ENCODE assay signal across 25 mouse cellular contexts in the genomic region with DNA sequence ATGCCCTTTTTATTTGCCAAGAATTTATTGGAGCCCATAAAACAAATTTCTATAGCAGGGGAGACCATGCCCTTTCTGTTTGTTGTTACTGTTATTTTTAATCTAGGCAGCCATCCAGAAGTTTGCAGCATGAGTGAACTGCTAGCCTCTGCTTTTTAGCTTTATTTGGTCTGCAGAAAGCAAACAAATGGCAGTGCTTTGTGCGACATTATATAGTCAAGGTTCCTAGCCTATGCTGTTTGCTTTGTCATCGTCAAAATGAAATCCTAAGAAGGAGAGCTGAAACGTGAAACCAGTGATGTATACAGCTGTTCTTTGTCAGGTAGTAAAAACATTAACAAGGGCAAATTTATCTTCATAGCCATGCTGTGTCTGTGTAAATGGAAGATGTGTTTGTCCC.
DNase-seq lines count a peak whose midpoint lies in the region; ATAC-seq and TF ChIP-seq lines count a peak whose summit lies in the region.
"Had no signal": no experiment of that assay in that cellular context is flagged by ENCODE, and none has a peak within 500 bp of the region (broad histone marks: within the 10 kb centered on the region; RNA-seq: fewer than 3 reads in every experiment).

No protein-coding gene starts in this region.

- no peaks in the 10 kb centered on the region for H3K27me3 ChIP-seq in hindbrain, embryonic 12.5 days
- no peaks in the 10 kb centered on the region for H3K27me3 ChIP-seq in hindbrain, embryonic 14.5 days (ENCODE audit: control insufficient read depth, insufficient read depth, low read length)
- no peaks in the 10 kb centered on the region for H3K27me3 ChIP-seq in kidney, embryonic 14.5 days (ENCODE audit: control insufficient read depth, insufficient read depth, low read length)
- no peaks in the 10 kb centered on the region for H3K27me3 ChIP-seq in kidney, embryonic 16.5 days (ENCODE audit: insufficient read depth, low read length)
- no peaks in the 10 kb centered on the region for H3K27me3 ChIP-seq in lung, embryonic 14.5 days (ENCODE audit: insufficient read depth, low read length)
- H3K27me3 ChIP-seq: CH12.LX; embryonic facial prominence, embryonic 12.5 days; forebrain, embryonic 13.5 days had no signal

- no peak overlapping the region for H3K4me2 ChIP-seq in hindbrain, embryonic 12.5 days (replicated peaks)
- H3K4me2 ChIP-seq in hindbrain, embryonic 14.5 days (replicated peaks), result no peak overlapping the region
- no peak overlapping the region for H3K4me2 ChIP-seq in kidney, embryonic 14.5 days (replicated peaks; ENCODE audit: low read depth, low read length)
- H3K4me2 ChIP-seq in kidney, embryonic 16.5 days (replicated peaks; ENCODE audit: low read depth, low read length), result no peak overlapping the region
- no peak overlapping the region for H3K4me2 ChIP-seq in lung, embryonic 14.5 days
- H3K4me2 ChIP-seq: embryonic facial prominence, embryonic 12.5 days; forebrain, embryonic 13.5 days had no signal

- no peak overlapping the region for H3K4me3 ChIP-seq in hindbrain, embryonic 12.5 days
- no peak overlapping the region for H3K4me3 ChIP-seq in hindbrain, embryonic 14.5 days (replicated peaks; ENCODE audit: low read length)
- H3K4me3 ChIP-seq in kidney, embryonic 14.5 days (ENCODE audit: low read length), result no peak overlapping the region
- no peak overlapping the region for H3K4me3 ChIP-seq in kidney, embryonic 16.5 days (ENCODE audit: low read length)
- no peak overlapping the region for H3K4me3 ChIP-seq in lung, embryonic 14.5 days (ENCODE audit: low read depth, low read length)
- H3K4me3 ChIP-seq: embryonic facial prominence, embryonic 10.5 days; embryonic facial prominence, embryonic 12.5 days; forebrain, embryonic 13.5 days had no signal

- peak overlapping the region; percentile 12; the same call in 1 of the 2 replicates for H3K27ac ChIP-seq in hindbrain, embryonic 12.5 days
- no peak overlapping the region for H3K27ac ChIP-seq in hindbrain, embryonic 14.5 days
- H3K27ac ChIP-seq in kidney, embryonic 14.5 days (ENCODE audit: low read depth, low read length), result no peak overlapping the region
- no peak overlapping the region for H3K27ac ChIP-seq in kidney, embryonic 16.5 days (ENCODE audit: low read length)
- H3K27ac ChIP-seq in lung, embryonic 14.5 days (ENCODE audit: low read depth), result no peak overlapping the region
- H3K27ac ChIP-seq: embryonic facial prominence, embryonic 10.5 days; embryonic facial prominence, embryonic 12.5 days; forebrain, embryonic 13.5 days had no signal

- no peak overlapping the region for H3K9ac ChIP-seq in hindbrain, embryonic 12.5 days
- no peak overlapping the region for H3K9ac ChIP-seq in hindbrain, embryonic 14.5 days
- H3K9ac ChIP-seq in kidney, embryonic 14.5 days (ENCODE audit: low read depth, low read length), result no peak overlapping the region
- H3K9ac ChIP-seq in kidney, embryonic 16.5 days (replicated peaks; ENCODE audit: low read length), result no peak overlapping the region
- H3K9ac ChIP-seq in lung, embryonic 14.5 days, result no peak overlapping the region
- H3K9ac ChIP-seq: embryonic facial prominence, embryonic 12.5 days; forebrain, embryonic 13.5 days had no signal

- DNase-seq in hindbrain, embryonic 14.5 days (ENCODE audit: low spot score), result no peak
- DNase-seq in kidney, postnatal 4 days, result no peak
- no peak for DNase-seq in kidney, postnatal 25 days
- DNase-seq in lung, embryonic 14.5 days, result peak; percentile 66
- DNase-seq in lung, adult 18-20 months, result no peak
- DNase-seq: adrenal gland, adult 8-10 months; adrenal gland, postnatal 14 days; adrenal gland, postnatal 36 days; B cell, adult 2 months; cerebellum, adult 11-12 months; cerebellum, adult 2 months; cerebellum, adult 9-10 months; cerebellum, postnatal 10 days; cerebellum, postnatal 25 days had no signal

- no peaks in the 10 kb centered on the region for H3K9me3 ChIP-seq in hindbrain, embryonic 12.5 days (replicated peaks)
- H3K9me3 ChIP-seq in hindbrain, embryonic 14.5 days (ENCODE audit: control insufficient read depth, low read length), result no peaks in the 10 kb centered on the region
- H3K9me3 ChIP-seq in kidney, embryonic 14.5 days (ENCODE audit: control insufficient read depth, low read length), result peaks cover 3% of the 10 kb centered on the region
- H3K9me3 ChIP-seq in kidney, embryonic 16.5 days (ENCODE audit: low read length), result peaks cover 6% of the 10 kb centered on the region; the same call in 1 of the 2 replicates
- no peaks in the 10 kb centered on the region for H3K9me3 ChIP-seq in lung, embryonic 14.5 days (ENCODE audit: low read depth, low read length)
- H3K9me3 ChIP-seq: embryonic facial prominence, embryonic 10.5 days; embryonic facial prominence, embryonic 12.5 days had no signal

- TF ChIP-seq CTCF in lung, embryonic 14.5 days (IDR thresholded peaks at IDR 0.05; ENCODE audit: low read depth), result no peak

- 56% methylated on average over 3 of the region's 3 CpGs for WGBS in hindbrain, embryonic 12.5 days
- 60% methylated on average over 3 of the region's 3 CpGs for WGBS in hindbrain, embryonic 14.5 days
- 17% methylated on average over 3 of the region's 3 CpGs for WGBS in kidney, embryonic 14.5 days
- 15% methylated on average over 3 of the region's 3 CpGs for WGBS in kidney, embryonic 16.5 days
- WGBS in lung, embryonic 14.5 days, result 6% methylated on average over 3 of the region's 3 CpGs

- ATAC-seq in hindbrain, embryonic 12.5 days (ENCODE audit: low FRiP score), result no peak
- ATAC-seq in hindbrain, embryonic 14.5 days (ENCODE audit: low FRiP score), result no peak
- peak; percentile 83; the same call in 1 of the 2 replicates for ATAC-seq in kidney, embryonic 14.5 days (ENCODE audit: low FRiP score, low TSS enrichment)
- ATAC-seq in kidney, embryonic 16.5 days (ENCODE audit: low FRiP score, low TSS enrichment), result peak; percentile 83
- ATAC-seq in lung, embryonic 14.5 days (ENCODE audit: insufficient read depth), result peak; percentile 50; the same call in 1 of the 2 replicates
- ATAC-seq: activated CD4-positive, CD25-positive, alpha-beta regulatory T cell, adult 4 months; CD4-positive, CD25-positive, alpha-beta regulatory T cell, adult 4 months; forebrain, embryonic 13.5 days; Patski had no signal

- no peaks in the 10 kb centered on the region for H3K36me3 ChIP-seq in hindbrain, embryonic 12.5 days
- no peaks in the 10 kb centered on the region for H3K36me3 ChIP-seq in hindbrain, embryonic 14.5 days (replicated peaks; ENCODE audit: control insufficient read depth, insufficient read depth)
- no peaks in the 10 kb centered on the region for H3K36me3 ChIP-seq in kidney, embryonic 14.5 days (ENCODE audit: control insufficient read depth, insufficient read depth, low read length)
- no peaks in the 10 kb centered on the region for H3K36me3 ChIP-seq in kidney, embryonic 16.5 days (ENCODE audit: insufficient read depth, low read length)
- no peaks in the 10 kb centered on the region for H3K36me3 ChIP-seq in lung, embryonic 14.5 days (ENCODE audit: insufficient read depth)
- H3K36me3 ChIP-seq: embryonic facial prominence, embryonic 10.5 days; embryonic facial prominence, embryonic 12.5 days; G1E had no signal

- peaks cover 7% of the 10 kb centered on the region; the same call in 1 of the 2 replicates for H3K4me1 ChIP-seq in hindbrain, embryonic 12.5 days
- H3K4me1 ChIP-seq in hindbrain, embryonic 14.5 days (replicated peaks; ENCODE audit: control insufficient read depth, insufficient read depth, low read length), result no peaks in the 10 kb centered on the region
- H3K4me1 ChIP-seq in kidney, embryonic 14.5 days (ENCODE audit: control insufficient read depth, insufficient read depth, low read length), result peaks cover 5% of the 10 kb centered on the region; the same call in 1 of the 2 replicates
- peaks cover 11% of the 10 kb centered on the region for H3K4me1 ChIP-seq in kidney, embryonic 16.5 days (ENCODE audit: insufficient read depth, low read length)
- H3K4me1 ChIP-seq in lung, embryonic 14.5 days (ENCODE audit: insufficient read depth), result no peaks in the 10 kb centered on the region

Comparison
In these comparisons a context has a peak if more than half of its experiments do, and no peak if none do; other contexts are left out.
1. ATAC-seq: peak in kidney, embryonic 14.5 days (single experiment), kidney, embryonic 16.5 days (single experiment) and lung, embryonic 14.5 days (single experiment); none in hindbrain, embryonic 12.5 days (single experiment) and hindbrain, embryonic 14.5 days (single experiment).